Mouse (Mus musculus) embryo, embryonic 9.5 days (tissue): Measurements from ENCODE around the gene Miga2.
"Not testable (repeated sequence)": the region's sequence is repeated elsewhere in the genome, so short reads cannot be mapped to it uniquely, and the experiment has no call there.

Source experiments
- DNase-seq: peaks from one replicate; pipeline ENCODE4 v3.0.0-alpha.2; 2017; ENCODE audit errors: extremely low spot score

Gene Miga2

DNA sequence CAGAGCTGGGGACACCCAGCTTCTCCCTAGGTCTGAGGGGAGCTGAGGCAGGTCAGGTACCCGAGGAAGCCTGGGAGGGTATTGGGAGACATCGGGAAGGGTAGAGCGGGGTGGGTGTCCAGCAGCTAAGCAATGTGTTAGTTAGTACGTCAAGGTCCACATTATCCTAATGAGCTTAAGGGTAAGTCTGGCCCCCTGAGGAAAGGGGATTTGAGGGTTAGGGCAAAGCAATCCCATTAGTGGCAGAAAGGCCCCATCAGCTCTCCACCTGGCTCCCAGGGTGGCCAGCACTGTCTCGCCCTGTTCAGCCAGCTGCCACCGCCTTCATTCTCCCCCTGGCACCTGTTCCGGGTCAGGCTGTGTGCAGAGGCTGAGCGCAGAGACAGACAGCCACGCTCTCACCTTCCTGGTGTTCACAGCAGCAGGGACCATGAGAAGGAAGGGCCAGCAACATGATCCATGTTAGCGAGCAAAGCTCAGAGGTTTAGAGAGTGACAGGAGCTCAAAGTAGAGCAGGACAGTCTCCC, 34.0 kb downstream of the Miga2 start:
- no peak for DNase-seq

GRCm38 (mm10) chr2:30399191-30400171, 35.4 kb downstream of the Miga2 start:
- peak; percentile 64 for DNase-seq

DNA sequence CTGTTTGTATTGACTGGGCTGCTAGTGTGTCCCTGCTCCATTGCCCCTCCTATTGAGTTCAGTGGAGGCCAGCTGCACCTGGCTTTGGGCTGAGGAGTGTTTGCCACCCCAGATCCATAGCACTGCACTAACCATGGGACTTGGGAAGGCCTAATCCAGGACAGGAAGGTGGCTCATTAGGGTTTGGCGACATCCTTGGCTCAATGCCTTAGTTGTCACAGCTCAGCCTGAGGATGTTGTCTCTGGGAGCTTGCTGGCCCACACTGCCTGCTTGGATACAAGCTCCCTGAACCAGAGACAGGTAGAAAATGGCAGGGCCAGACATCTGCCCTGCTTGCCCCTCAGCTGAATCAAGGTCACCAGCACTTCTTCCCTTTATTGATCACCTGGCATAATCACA, 37.5 kb downstream of the Miga2 start:
- DNase-seq = no peak

DNA sequence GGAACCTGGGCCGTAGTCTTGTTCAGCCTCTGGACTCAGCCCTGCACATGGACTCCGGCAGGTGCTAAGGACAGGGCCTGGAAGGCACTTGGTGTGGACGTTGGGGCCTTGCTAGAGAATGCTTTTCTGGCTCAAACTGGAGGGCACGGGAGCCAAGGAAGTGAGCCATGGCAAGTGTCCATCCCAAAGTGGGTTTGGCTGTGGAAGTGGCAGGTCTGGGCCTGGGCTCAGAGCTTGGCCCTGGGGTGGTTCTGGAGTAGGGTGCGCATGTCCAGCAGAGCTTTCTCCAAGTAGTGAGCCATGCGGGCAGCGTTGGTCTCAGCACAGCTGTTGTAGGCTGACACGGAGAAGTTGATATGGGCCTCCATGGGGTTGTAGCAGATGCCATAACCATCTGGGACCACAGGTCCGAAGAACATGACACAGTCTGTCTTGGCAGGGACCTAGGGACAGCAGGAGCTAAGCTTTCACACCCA, 38.4 kb downstream of the Miga2 start:
- DNase-seq = no peak

GRCm38 (mm10) chr2:30402843-30403242, 38.8 kb downstream of the Miga2 start:
- no peak for DNase-seq

- DNase-seq = no peak
Measured at GRCm38 (mm10) chr2:30403870-30404269, 39.8 kb downstream of the Miga2 start.

- DNase-seq = no peak
Measured at GRCm38 (mm10) chr2:30407221-30407620, 43.2 kb downstream of the Miga2 start.

GRCm38 (mm10) chr2:30407778-30408177, 43.7 kb downstream of the Miga2 start:
- no peak for DNase-seq

DNA sequence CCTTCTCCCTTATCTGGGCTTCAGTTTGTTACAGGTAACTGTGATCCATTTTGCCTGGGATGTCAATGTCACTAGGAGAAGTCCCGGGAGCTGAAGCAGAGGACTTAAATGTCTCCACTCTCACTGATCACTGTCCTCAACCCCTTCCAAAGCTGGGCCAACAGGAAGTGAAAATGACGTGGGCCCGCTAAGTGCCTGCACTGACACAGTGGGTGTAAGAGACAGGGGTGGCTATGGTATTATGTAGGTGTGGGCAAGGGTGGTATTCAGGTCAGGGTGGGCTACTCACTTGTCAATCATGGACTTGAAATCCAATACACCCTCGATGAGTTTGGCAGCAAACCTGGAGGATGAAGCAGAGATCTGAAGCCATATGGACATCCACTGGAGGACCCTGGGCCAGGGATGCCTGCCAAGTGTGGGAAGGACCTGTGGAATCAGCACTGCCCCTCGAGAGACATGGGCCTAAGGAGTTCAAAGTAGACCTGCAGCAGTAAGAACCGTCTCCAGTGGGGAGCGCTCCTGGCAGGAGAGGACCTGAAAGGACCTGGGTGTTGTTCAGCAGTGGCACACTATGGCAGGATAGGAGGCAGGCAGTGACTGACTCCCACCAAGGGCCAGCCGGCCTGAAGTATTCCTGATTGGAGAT, 44.5 kb downstream of the Miga2 start:
- no peak for DNase-seq

DNA sequence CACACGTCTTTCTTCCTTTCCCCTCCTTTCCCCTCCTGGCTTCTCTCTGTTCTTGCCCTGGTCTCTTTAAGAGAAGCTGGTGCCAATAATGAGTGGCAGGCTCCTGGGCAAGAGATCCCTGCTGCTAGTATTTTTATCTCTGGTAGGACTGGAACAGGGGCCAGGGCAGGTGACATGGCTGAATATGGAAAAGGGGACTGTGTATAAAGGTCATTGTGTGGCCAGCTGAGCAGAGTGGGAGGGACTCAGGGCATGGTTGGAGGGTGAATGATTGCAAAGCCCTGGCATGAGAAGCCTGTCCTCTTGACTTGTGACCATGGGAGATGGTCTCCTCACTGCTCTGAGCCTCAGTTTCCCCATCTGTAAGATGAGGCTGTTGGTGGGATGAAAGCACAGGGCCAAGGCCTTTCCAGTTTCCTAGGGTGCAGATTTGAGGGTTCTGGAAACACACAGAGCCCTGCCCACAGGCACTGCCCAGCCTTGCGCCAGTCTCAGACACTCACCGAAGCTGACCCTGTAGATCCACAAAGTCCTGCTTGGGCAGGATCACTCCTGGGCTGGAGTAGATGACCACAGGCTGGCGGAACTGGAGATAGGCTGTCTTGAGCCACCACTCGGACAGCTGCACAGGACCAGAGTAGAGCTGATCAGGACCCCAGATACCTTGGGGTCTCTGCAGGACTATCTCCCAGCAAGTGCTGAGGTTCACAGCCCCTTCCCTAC, 45.6 kb downstream of the Miga2 start:
- DNase-seq = no peak

- DNase-seq = no peak
Measured at GRCm38 (mm10) chr2:30413038-30413973, 49.3 kb downstream of the Miga2 start.

GRCm38 (mm10) chr2:30414101-30414500, 50.1 kb downstream of the Miga2 start:
- DNase-seq = no peak

DNA sequence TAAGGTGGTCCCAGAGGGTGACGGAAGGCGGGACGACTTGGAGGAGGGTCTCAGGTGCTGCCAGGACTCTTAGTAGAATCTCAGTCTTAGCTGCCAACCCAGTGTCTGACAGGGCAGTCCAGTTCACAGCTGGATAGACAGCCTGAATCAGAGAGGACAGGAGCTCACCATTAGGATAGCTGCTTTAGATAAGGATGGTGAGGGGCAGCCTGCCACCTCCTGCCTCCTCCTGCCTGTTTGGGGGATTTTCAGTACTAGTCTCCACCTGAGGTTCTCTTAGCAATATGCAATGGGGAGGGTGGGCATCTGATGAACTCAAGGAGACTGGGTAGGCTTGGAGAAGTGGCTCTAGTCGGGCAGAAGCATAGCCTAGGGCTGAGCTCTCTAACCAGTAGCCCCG, 50.6 kb downstream of the Miga2 start:
- DNase-seq = no peak

DNA sequence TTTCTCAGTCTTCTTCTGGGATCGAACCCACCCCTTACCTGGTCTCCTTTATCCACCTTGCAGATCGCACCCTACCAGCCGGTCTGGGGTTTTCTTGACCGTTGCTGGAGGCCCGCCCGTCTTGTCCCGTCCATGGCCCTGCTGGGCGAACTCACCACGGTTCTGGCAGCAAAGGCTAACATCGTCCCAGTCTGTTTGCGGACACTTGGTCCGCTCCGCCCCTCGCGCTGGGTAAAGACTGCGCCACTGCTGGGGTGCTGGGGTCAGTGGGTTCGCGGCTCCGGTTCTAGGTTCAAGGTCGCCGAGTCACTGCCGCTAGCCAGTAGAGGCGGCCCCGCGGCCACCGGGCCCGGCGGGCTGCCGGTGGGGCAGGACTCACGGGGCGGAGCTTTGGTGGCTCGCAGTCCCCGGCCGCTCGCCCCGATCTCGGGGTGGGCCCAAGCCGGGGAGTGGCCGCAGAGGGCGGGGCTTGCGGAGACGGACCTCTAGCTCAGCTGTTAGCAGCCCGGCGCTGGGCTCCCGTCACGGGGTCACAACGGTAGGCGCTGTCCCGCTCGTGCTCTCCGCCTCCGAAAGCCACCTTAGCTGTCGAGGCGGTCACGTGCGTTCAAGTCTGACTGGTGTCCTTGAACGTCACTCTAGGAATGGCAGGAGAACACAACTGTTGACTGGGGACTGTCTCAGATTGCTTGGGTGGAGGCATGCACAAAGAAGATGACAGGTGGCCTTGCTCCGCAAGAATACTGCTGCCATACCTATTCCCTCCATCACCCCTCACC, 51.3 kb downstream of the Miga2 start, which contains the start of gene Crat:
Gene Crat (minus strand): TSS at position 657 of the 779 bp plus-strand sequence.
- DNase-seq = peak; percentile 86

DNA sequence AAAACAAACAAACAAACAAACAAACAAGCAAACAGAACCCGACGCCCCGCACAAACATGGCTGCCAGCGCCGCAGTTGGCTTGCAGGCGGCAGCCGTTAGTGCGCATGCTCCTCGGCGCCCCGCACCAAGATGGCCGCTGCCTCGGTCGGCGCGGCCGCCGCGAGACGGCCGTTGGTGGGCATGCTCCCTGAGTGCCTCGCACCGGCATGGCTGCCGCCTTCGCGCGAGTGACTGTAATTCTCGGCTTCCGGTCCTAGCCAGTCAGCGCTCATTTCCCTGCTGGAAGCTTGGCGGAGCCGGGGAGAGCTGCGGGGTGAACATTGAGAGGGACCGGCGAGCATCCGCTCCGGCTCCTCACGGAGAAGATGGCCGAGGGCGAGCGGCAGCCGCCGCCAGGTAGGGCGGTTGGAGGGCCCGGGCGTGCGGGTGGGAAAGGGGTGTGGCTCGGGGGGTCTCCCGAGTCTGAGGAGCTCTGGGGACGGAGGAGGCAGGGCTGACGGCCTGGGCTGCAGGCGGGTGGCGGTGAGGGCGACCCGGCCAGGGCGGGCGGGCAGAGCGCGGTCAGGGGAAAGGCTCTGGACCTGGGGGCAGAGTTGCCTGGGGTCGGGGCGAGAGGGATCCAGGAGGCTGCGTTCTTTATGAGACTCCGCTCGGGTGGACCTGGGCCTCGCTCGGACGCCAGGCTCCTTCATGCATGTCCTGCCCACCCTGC, 52.1 kb downstream of the Miga2 start, which contains the start of gene Ptpa:
Gene Ptpa (plus strand): TSS at position 104 of the 713 bp plus-strand sequence.
- peak; percentile 93 for DNase-seq

- no peak for DNase-seq
Measured at GRCm38 (mm10) chr2:30416649-30416965, 52.6 kb downstream of the Miga2 start.

DNA sequence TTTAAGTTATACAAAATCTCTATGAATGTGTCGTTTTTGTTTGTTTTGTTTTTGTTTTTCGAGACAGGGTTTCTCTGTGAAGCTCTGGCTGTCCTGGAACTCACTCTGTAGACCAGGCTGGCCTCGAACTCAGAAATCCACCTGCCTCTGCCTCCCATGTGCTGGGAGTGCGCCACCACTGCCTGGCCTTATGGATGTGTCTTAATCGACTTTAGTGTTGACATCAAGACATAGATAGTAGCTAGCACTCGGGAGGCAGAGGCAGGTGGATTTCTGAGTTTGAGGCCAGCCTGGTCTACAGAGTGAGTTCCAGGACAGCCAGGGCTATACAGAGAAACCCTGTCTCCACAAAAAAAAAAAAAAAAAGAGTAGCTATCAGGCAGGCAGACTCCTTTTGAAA, 53.1 kb downstream of the Miga2 start:
- not testable (repeated sequence) for DNase-seq

- DNase-seq = no peak
Measured at GRCm38 (mm10) chr2:30417595-30418165, 53.6 kb downstream of the Miga2 start.

- no peak for DNase-seq
Measured at GRCm38 (mm10) chr2:30418259-30418658, 54.2 kb downstream of the Miga2 start.
